In genomic region chr9:110922759-110923158, GRCm38 (mm10) we compare ENCODE assay signal across 9 mouse cellular contexts. TPM values are rescaled to one million over a fixed set of nuclear protein-coding genes. Genes with fewer than 3 reads are reported as not detected.
DNase-seq lines count a peak whose midpoint lies in the region; ATAC-seq lines count a peak whose summit lies in the region.
"Had no signal": no experiment of that assay in that cellular context is flagged by ENCODE, and none has a peak within 500 bp of the region (broad histone marks: within the 10 kb centered on the region; RNA-seq: fewer than 3 reads in every experiment).

No protein-coding gene starts in this region.

- DNase-seq in hindbrain, embryonic 10.5 days (ENCODE audit: low spot score) = peak; percentile 73
- DNase-seq in Muller cell, postnatal 12 days (ENCODE audit: inconsistent ontology term) = peak; percentile 53
- peak; percentile 84 to 93 for DNase-seq in cerebellum, postnatal 14 days
- peak; percentile 84 for DNase-seq in heart, embryonic 10.5 days (ENCODE audit: low spot score)
- DNase-seq in left cerebral cortex, postnatal 25 days (ENCODE audit: low spot score in 2 of 2) = peak; percentile 65 to 67
- peak; percentile 46 for DNase-seq in ovary, adult 18-20 months (ENCODE audit: low spot score)
- peak; percentile 76 for DNase-seq in thymus, postnatal 0 days (ENCODE audit: low spot score)

- H3K9ac ChIP-seq in hindbrain, embryonic 16.5 days (ENCODE audit: low read depth, low read length) = no peak overlapping the region
- H3K9ac ChIP-seq: embryonic facial prominence, embryonic 15.5 days had no signal

- no peak overlapping the region for H3K4me2 ChIP-seq in hindbrain, embryonic 16.5 days (ENCODE audit: low read length)
- H3K4me2 ChIP-seq: embryonic facial prominence, embryonic 15.5 days had no signal

- intact Hi-C loops in left cerebral cortex, postnatal 25 days (cut with DNase I) = loop anchor here (5.0 kb wide), 1 partner anchor 150 kb away; no protein-coding TSS in a partner anchor

- no peaks in the 10 kb centered on the region for H3K36me3 ChIP-seq in hindbrain, embryonic 10.5 days
- no peaks in the 10 kb centered on the region for H3K36me3 ChIP-seq in hindbrain, embryonic 16.5 days (ENCODE audit: control insufficient read depth, insufficient read depth, low read length)
- H3K36me3 ChIP-seq in heart, embryonic 10.5 days = no peaks in the 10 kb centered on the region
- H3K36me3 ChIP-seq: embryonic facial prominence, embryonic 15.5 days had no signal

- no peaks in the 10 kb centered on the region for H3K9me3 ChIP-seq in hindbrain, embryonic 10.5 days
- H3K9me3 ChIP-seq in hindbrain, embryonic 16.5 days (ENCODE audit: control insufficient read depth, low read length) = no peaks in the 10 kb centered on the region
- H3K9me3 ChIP-seq in heart, embryonic 10.5 days = no peaks in the 10 kb centered on the region
- H3K9me3 ChIP-seq: embryonic facial prominence, embryonic 15.5 days had no signal

- no peaks in the 10 kb centered on the region for H3K27me3 ChIP-seq in hindbrain, embryonic 10.5 days (ENCODE audit: insufficient read depth, poor library complexity, severe bottlenecking)
- H3K27me3 ChIP-seq in hindbrain, embryonic 16.5 days (replicated peaks; ENCODE audit: control insufficient read depth, insufficient read depth, low read length) = no peaks in the 10 kb centered on the region
- no peaks in the 10 kb centered on the region for H3K27me3 ChIP-seq in heart, embryonic 10.5 days (ENCODE audit: insufficient read depth, poor library complexity, severe bottlenecking)
- H3K27me3 ChIP-seq: embryonic facial prominence, embryonic 15.5 days had no signal

- no peak for ATAC-seq in hindbrain, embryonic 16.5 days

- WGBS in hindbrain, embryonic 10.5 days = 17% methylated on average over 7 of the region's 7 CpGs
- 18% methylated on average over 7 of the region's 7 CpGs for WGBS in hindbrain, embryonic 16.5 days
- 13% methylated on average over 7 of the region's 7 CpGs for WGBS in heart, embryonic 10.5 days

- no peak overlapping the region for H3K27ac ChIP-seq in hindbrain, embryonic 10.5 days
- no peak overlapping the region for H3K27ac ChIP-seq in hindbrain, embryonic 16.5 days (ENCODE audit: low read depth, low read length)
- H3K27ac ChIP-seq in heart, embryonic 10.5 days = no peak overlapping the region
- H3K27ac ChIP-seq: embryonic facial prominence, embryonic 15.5 days had no signal

- H3K4me3 ChIP-seq in hindbrain, embryonic 10.5 days = no peak overlapping the region
- no peak overlapping the region for H3K4me3 ChIP-seq in hindbrain, embryonic 16.5 days (ENCODE audit: low read length)
- H3K4me3 ChIP-seq in heart, embryonic 10.5 days = no peak overlapping the region
- H3K4me3 ChIP-seq: embryonic facial prominence, embryonic 15.5 days had no signal

- H3K4me1 ChIP-seq in hindbrain, embryonic 10.5 days (replicated peaks) = peaks cover 7% of the 10 kb centered on the region
- peaks cover 2% of the 10 kb centered on the region; the same call in 1 of the 2 replicates for H3K4me1 ChIP-seq in hindbrain, embryonic 16.5 days (ENCODE audit: control insufficient read depth, insufficient read depth, low read depth, low read length)
- peaks cover 5% of the 10 kb centered on the region for H3K4me1 ChIP-seq in heart, embryonic 10.5 days

RNA-seq across cellular contexts. Expression of gene Fam240a, which starts 6.1 kb away (rescaled TPM):
- polyA plus RNA-seq in hindbrain, embryonic 10.5 days (2016; fragmentation: Nextera tagmentation; extraction: Ambion mirVana) = not detected in 2 replicates
- not detected in 2 replicates for polyA plus RNA-seq in hindbrain, embryonic 16.5 days (2015; fragmentation: Nextera tagmentation; extraction: Ambion mirVana)
- not detected in 2 replicates for polyA plus RNA-seq in heart, embryonic 10.5 days (2016; fragmentation: Nextera tagmentation; extraction: Ambion mirVana)
- total RNA-seq in left cerebral cortex, postnatal 25 days (2021) = not detected
- polyA plus RNA-seq in thymus, postnatal 0 days (2015; fragmentation: Nextera tagmentation; extraction: Ambion mirVana) = 0.67 and 0.82 TPM in 2 replicates
- polyA plus RNA-seq: embryonic facial prominence, embryonic 15.5 days had no signal

RNA-seq across cellular contexts. Expression of gene Tdgf1, which starts 23.2 kb away (rescaled TPM):
- not detected in 2 replicates for polyA plus RNA-seq in hindbrain, embryonic 10.5 days (2016; fragmentation: Nextera tagmentation; extraction: Ambion mirVana)
- 0.20 and 0.28 TPM in 2 replicates for polyA plus RNA-seq in hindbrain, embryonic 16.5 days (2015; fragmentation: Nextera tagmentation; extraction: Ambion mirVana)
- 0.51 and 1.3 TPM in 2 replicates for polyA plus RNA-seq in heart, embryonic 10.5 days (2016; fragmentation: Nextera tagmentation; extraction: Ambion mirVana)
- total RNA-seq in left cerebral cortex, postnatal 25 days (2021) = under 1 TPM in 1 of 2 experiments, not detected in 1; 0.43 TPM
- 0.52 and 0.69 TPM in 2 replicates for polyA plus RNA-seq in thymus, postnatal 0 days (2015; fragmentation: Nextera tagmentation; extraction: Ambion mirVana)

RNA-seq across cellular contexts. Expression of gene Lrrc2, which starts 28.6 kb away (rescaled TPM):
- 0.33 TPM in 1 of 2 replicates, not detected in the other for polyA plus RNA-seq in hindbrain, embryonic 10.5 days (2016; fragmentation: Nextera tagmentation; extraction: Ambion mirVana)
- polyA plus RNA-seq in hindbrain, embryonic 16.5 days (2015; fragmentation: Nextera tagmentation; extraction: Ambion mirVana) = 1.1 and 1.2 TPM in 2 replicates
- 0.68 and 1.3 TPM in 2 replicates for polyA plus RNA-seq in heart, embryonic 10.5 days (2016; fragmentation: Nextera tagmentation; extraction: Ambion mirVana)
- total RNA-seq in left cerebral cortex, postnatal 25 days (2021) = 1 to 10 TPM in 1 of 2 experiments, under 1 TPM in 1; 0.73 to 2.1 TPM
- 0.08 and 0.38 TPM in 2 replicates for polyA plus RNA-seq in thymus, postnatal 0 days (2015; fragmentation: Nextera tagmentation; extraction: Ambion mirVana)

RNA-seq across cellular contexts. Expression of gene Tmie, which starts 42.8 kb away (rescaled TPM):
- polyA plus RNA-seq in hindbrain, embryonic 10.5 days (2016; fragmentation: Nextera tagmentation; extraction: Ambion mirVana) = 0.18 and 0.47 TPM in 2 replicates
- polyA plus RNA-seq in hindbrain, embryonic 16.5 days (2015; fragmentation: Nextera tagmentation; extraction: Ambion mirVana) = 5.2 and 6.2 TPM in 2 replicates
- polyA plus RNA-seq in heart, embryonic 10.5 days (2016; fragmentation: Nextera tagmentation; extraction: Ambion mirVana) = 0.17 and 0.68 TPM in 2 replicates
- total RNA-seq in left cerebral cortex, postnatal 25 days (2021) = 1 to 10 TPM; 2.7 to 4.1 TPM
- polyA plus RNA-seq in thymus, postnatal 0 days (2015; fragmentation: Nextera tagmentation; extraction: Ambion mirVana) = 6.2 and 7.1 TPM in 2 replicates

RNA-seq across cellular contexts. Expression of gene Als2cl, which starts 43.1 kb away (rescaled TPM):
- 0.77 and 1.1 TPM in 2 replicates for polyA plus RNA-seq in hindbrain, embryonic 10.5 days (2016; fragmentation: Nextera tagmentation; extraction: Ambion mirVana)
- polyA plus RNA-seq in hindbrain, embryonic 16.5 days (2015; fragmentation: Nextera tagmentation; extraction: Ambion mirVana) = 2.1 and 2.7 TPM in 2 replicates
- polyA plus RNA-seq in heart, embryonic 10.5 days (2016; fragmentation: Nextera tagmentation; extraction: Ambion mirVana) = 0.91 and 1.6 TPM in 2 replicates
- 1 to 10 TPM; 8.2 to 10.0 TPM for total RNA-seq in left cerebral cortex, postnatal 25 days (2021)
- polyA plus RNA-seq in thymus, postnatal 0 days (2015; fragmentation: Nextera tagmentation; extraction: Ambion mirVana) = 3.7 and 4.9 TPM in 2 replicates
